Mouse (Mus musculus): ENCODE measurements at regions not wholly inside any gene's neighbourhood (a gene's known extent, or its start where the extent isn't known, plus 50 kb on each side); places are given as distances from the start of the nearest gene placed in this dataset.

DNA sequence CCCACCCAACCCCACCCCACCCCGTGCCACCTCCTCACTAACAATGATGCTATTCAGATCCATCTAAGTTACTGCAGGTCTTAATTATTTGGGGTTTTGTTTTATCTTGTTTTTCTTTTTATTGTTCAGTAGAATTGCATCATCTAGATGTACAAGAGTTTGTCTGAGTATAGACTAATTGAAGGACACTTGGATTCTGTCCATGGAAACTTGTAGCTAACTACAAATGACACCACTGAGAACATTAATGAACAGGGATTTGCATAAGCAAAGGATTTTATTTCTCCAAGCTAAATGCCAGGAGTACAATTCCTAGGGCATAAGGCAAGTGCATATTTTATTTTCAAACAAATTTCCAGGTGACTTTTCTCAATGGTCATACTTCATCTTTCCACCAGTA, 318.4 kb upstream of the Slc7a11 start:
- DNase-seq (ENCODE audit: low spot score): no peak
- WGBS: 0% methylated on average over 1 of the region's 1 CpGs
- H3K9me3 ChIP-seq (replicated peaks): no peaks in the 10 kb centered on the region

DNA sequence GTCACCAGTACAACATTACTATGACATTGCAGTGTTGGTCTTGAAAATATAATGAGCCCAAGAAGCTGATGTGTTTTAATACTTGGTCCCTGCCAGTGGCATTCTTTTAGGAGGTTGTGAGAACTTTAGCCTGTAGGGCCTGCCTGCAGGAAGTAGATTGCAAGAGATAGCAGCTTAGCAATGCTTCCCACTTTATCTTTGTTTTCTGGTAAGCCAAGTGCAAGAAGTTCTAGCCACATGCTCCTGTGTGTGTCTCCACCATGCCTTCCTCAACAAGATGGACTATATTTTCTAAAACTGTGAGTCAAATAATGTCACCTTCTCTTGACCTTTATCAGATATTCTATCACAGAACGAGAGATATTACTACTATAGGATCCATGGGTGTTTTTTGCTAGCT, 314.7 kb upstream of the Slc7a11 start:
- no peak overlapping the region for H3K27ac ChIP-seq (replicated peaks)
- DNase-seq (ENCODE audit: low spot score): no peak
- H3K4me3 ChIP-seq: no peak overlapping the region
- no peaks in the 10 kb centered on the region for H3K36me3 ChIP-seq
- 86% methylated on average over 1 of the region's 1 CpGs for WGBS
- H3K4me1 ChIP-seq: no peaks in the 10 kb centered on the region
- H3K27me3 ChIP-seq (ENCODE audit: low read depth, poor library complexity, severe bottlenecking): no peaks in the 10 kb centered on the region
- H3K9me3 ChIP-seq (replicated peaks): no peaks in the 10 kb centered on the region

More for the DNA sequence above, 318.4 kb upstream of the Slc7a11 start:
- Histone ChIP-seq H3K4me3 (no peak overlapping the region), H3K27me3 (ENCODE audit: low read depth, poor library complexity, severe bottlenecking) (no peaks in the 10 kb centered on the region), H3K36me3 (no peaks in the 10 kb centered on the region), H3K27ac (replicated peaks) (no peak overlapping the region), H3K4me1 (no peaks in the 10 kb centered on the region)

DNA sequence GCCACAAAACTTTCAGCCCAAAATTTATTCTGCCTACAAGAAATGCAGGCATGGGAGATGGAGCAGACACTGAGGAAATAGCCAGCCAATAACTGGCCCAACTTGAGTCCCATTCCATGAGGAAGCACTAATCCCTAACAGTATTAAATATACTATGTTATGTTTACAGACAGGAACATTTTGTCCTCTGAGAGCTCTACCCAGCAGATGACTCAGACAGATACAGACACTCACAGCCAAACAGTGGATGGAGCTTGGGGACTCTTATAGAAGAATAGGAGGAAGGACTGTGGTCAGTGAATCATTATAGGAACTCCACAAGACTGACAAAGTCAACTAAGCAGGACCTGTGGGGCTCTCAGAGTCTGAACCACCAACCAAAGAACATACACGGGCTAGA, 293.8 kb upstream of the Slc7a11 start:
- Histone ChIP-seq H3K4me3 (no peak overlapping the region), H3K27ac (replicated peaks) (no peak overlapping the region), H3K36me3 (no peaks in the 10 kb centered on the region), H3K4me1 (peaks cover 8% of the 10 kb centered on the region; the same call in 1 of the 2 replicates), H3K27me3 (ENCODE audit: low read depth, poor library complexity, severe bottlenecking) (no peaks in the 10 kb centered on the region), H3K9me3 (replicated peaks) (no peaks in the 10 kb centered on the region)
- no peak for DNase-seq (ENCODE audit: low spot score)
- 90% methylated on average over 1 of the region's 1 CpGs for WGBS

DNA sequence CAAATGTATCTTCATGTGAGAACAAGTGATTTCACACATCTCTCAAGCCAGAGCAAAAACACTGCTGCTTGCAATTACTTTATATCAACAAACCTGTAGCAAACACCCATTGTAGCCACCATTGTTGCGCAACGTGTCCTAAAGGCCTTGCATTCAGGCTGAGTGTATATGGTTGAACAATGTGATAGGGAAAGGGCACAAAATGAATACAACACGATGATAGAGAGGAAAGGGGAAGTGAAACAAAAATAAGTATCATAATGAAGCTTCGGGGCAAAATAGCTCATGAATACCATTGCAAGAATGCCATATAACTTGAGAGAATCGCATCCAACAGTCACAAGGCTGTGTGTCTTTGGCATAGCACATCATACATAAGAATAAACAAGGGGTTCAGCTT, 275.6 kb upstream of the Slc7a11 start:
- DNase-seq (ENCODE audit: low spot score): no peak
- Histone ChIP-seq H3K4me3 (no peak overlapping the region), H3K27me3 (ENCODE audit: low read depth, poor library complexity, severe bottlenecking) (no peaks in the 10 kb centered on the region), H3K9me3 (replicated peaks) (no peaks in the 10 kb centered on the region), H3K27ac (replicated peaks) (no peak overlapping the region), H3K4me1 (peaks cover 13% of the 10 kb centered on the region), H3K36me3 (no peaks in the 10 kb centered on the region)
- 89% methylated on average over 5 of the region's 5 CpGs for WGBS

DNA sequence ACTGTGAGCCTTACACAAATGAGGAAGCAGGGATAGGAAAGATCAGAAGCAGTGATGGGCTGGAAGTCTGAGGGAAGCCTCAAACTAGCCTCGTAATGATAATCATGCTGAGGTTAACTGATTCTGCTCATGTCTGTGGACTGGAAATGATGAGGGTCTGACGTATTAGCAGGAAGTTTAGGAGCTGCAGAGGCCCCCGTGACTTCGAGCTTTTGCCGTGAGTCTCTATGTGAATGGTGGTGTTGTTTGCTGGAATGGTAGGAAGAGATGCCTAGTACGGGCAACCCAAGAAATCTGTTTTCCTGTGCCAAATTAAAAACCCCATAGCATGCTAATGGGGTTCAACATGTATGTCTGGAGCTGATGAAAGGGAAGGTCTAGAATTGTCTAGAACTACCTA, 270.0 kb upstream of the Slc7a11 start:
- Histone ChIP-seq H3K4me3 (no peak overlapping the region), H3K4me1 (peaks cover 32% of the 10 kb centered on the region), H3K9me3 (replicated peaks) (no peaks in the 10 kb centered on the region), H3K27me3 (ENCODE audit: low read depth, poor library complexity, severe bottlenecking) (peaks cover 17% of the 10 kb centered on the region), H3K36me3 (no peaks in the 10 kb centered on the region), H3K27ac (replicated peaks) (no peak overlapping the region)
- 93% methylated on average over 6 of the region's 6 CpGs for WGBS
- DNase-seq (ENCODE audit: low spot score): no peak

DNA sequence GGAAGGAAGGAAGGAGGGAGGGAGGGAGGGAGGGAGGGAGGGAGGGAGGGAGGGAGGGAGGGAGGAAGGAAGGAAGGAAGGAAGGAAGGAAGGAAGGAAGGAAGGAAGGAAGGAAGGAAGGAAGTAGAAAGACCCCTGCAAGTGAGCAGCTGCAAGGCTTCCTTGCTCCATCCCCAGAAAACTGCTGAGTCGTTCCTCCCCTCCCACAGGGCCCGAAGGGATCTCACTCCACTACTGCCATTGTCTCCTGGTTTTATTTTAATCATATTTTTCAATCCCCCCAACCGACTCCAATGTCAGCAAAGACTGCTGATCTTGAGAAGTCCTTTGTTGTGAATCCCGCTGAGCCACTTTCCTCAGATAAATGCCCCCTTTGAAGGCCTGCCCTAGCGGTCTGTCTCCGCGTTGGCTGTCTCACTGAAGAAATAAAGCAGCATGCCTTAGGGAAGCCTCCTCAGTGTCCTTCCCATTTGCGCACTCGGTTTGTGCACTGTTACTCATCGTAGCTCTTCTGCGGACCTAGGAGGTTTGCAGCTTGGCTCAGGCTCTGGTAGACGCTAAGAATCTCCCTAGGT, 266.1 kb upstream of the Slc7a11 start:
- DNase-seq (ENCODE audit: low spot score): peak; percentile 35
- H3K27me3 ChIP-seq (ENCODE audit: low read depth, poor library complexity, severe bottlenecking): peaks cover 24% of the 10 kb centered on the region
- peak overlapping the region; percentile 7; the same call in 1 of the 2 replicates for H3K4me3 ChIP-seq
- H3K4me1 ChIP-seq: peaks cover 24% of the 10 kb centered on the region
- no peaks in the 10 kb centered on the region for H3K36me3 ChIP-seq
- H3K9me3 ChIP-seq (replicated peaks): no peaks in the 10 kb centered on the region
- H3K27ac ChIP-seq (replicated peaks): peak overlapping the region; percentile 61
- WGBS: 12% methylated on average over 12 of the region's 12 CpGs

DNA sequence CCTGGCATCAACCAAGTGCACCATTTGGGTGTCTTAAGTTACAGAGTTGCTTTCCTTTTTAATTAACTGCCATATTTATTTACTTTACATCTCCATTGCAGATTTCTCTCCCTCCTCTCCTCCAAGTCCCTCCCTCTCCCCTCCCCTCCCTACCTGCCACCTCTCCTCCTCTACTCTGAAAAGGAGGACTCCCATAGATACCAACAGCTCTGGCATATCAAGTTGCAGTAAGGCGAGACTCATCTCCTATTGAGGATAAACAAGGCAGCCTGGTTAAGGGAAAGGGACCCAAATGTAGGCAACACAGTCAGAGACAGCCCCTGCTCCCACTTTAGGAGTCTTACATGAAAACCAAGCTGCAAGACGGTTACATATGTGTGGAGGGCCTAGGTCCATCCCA, 263.3 kb upstream of the Slc7a11 start:
- 63% methylated on average over 2 of the region's 2 CpGs for WGBS
- H3K4me1 ChIP-seq: peaks cover 19% of the 10 kb centered on the region

DNA sequence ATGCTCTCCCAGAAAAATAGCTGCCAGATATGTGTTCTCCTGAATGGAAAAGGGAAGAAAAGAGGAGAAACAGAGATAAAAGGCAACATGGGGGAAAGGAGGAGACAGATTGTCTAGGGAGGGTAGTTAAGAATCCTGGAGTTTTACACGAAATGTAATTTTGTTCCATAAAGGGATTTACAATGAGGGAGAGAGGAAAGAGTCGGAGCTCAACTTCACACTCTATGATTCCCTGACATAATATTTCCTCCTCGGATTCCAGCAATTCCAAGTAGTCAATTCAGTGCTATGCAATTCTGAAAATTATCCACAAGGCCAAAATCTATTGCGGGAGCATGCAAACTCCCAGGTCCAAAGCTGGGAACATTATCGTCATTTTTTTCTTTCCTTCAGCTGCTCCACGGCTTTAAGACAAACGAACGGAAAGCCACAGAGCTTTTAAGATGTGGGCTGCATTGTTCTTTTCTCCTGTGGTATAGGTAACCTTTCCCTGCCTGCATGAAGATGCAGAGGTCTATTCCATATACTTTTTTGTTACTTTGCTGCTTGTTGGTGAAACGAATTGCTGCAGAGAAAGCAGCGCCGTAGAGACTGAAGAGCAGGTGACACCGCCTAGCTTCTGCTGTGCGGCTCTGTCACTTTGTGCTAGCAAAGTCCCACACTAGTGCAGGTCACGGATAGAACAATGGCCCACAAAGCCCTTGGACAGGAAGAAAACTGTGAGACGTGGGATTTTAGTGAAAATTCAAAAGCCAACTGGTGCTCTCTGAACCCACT, 251.7 kb upstream of the Slc7a11 start:
- Histone ChIP-seq H3K36me3 (no peaks in the 10 kb centered on the region), H3K27ac (replicated peaks) (no peak overlapping the region), H3K9me3 (replicated peaks) (no peaks in the 10 kb centered on the region), H3K27me3 (ENCODE audit: low read depth, poor library complexity, severe bottlenecking) (no peaks in the 10 kb centered on the region), H3K4me1 (peaks cover 14% of the 10 kb centered on the region; the same call in 1 of the 2 replicates), H3K4me3 (no peak overlapping the region)
- no peak for DNase-seq (ENCODE audit: low spot score)
- WGBS: 75% methylated on average over 15 of the region's 15 CpGs

More for the DNA sequence above, 263.3 kb upstream of the Slc7a11 start:
- no peak overlapping the region for H3K4me3 ChIP-seq
- no peak overlapping the region for H3K27ac ChIP-seq (replicated peaks)
- peaks cover 6% of the 10 kb centered on the region; the same call in 1 of the 2 replicates for H3K9me3 ChIP-seq (replicated peaks)
- no peak for DNase-seq (ENCODE audit: low spot score)
- peaks cover 16% of the 10 kb centered on the region; the same call in 1 of the 2 replicates for H3K27me3 ChIP-seq (ENCODE audit: low read depth, poor library complexity, severe bottlenecking)
- H3K36me3 ChIP-seq: no peaks in the 10 kb centered on the region

DNA sequence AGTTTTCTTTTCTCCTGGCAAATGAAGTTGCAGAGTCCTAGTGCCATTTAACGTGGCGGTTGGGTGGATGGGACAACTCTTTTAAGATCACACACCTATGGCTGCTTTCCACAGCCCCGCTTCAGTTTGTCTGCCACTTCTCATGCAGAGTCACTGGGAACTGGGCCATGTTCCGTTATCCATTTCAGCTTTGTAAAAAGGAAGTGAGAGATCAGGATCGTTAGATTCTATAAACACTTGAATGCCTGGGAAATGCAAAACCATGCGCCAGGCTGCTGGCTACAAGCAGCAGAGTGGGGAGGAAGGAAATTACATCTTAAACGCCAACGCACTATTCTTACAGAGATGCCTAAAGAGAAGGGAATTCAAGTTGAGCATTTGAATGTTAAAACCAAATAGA, 251.1 kb upstream of the Slc7a11 start:
- Histone ChIP-seq H3K27ac (replicated peaks) (no peak overlapping the region), H3K36me3 (no peaks in the 10 kb centered on the region), H3K4me3 (no peak overlapping the region), H3K9me3 (replicated peaks) (no peaks in the 10 kb centered on the region), H3K4me1 (peaks cover 14% of the 10 kb centered on the region; the same call in 1 of the 2 replicates), H3K27me3 (ENCODE audit: low read depth, poor library complexity, severe bottlenecking) (no peaks in the 10 kb centered on the region)
- DNase-seq (ENCODE audit: low spot score): no peak
- 71% methylated on average over 8 of the region's 8 CpGs for WGBS

DNA sequence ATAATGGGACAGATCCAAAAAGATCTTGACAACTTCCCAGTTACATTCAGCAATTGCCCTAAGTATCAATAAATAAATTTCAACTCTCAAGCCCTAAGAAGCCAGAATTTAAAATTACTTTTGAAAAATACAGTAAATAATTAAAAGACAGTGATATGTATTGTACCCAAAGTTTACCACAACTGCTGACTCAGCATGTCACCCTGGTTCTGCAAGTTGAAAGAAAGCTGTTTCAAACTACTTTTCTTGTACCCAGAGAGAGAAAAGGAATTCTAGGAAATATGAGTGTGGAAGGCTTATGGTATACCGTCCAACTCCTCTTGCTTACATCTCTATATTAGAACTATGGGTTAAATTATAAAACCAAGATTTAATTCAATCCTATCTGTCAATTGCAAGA, 248.9 kb upstream of the Slc7a11 start:
- WGBS: 95% methylated on average over 1 of the region's 1 CpGs
- no peak for DNase-seq (ENCODE audit: low spot score)
- Histone ChIP-seq H3K27ac (replicated peaks) (no peak overlapping the region), H3K9me3 (replicated peaks) (no peaks in the 10 kb centered on the region), H3K4me1 (peaks cover 20% of the 10 kb centered on the region), H3K36me3 (no peaks in the 10 kb centered on the region), H3K27me3 (ENCODE audit: low read depth, poor library complexity, severe bottlenecking) (no peaks in the 10 kb centered on the region), H3K4me3 (no peak overlapping the region)

DNA sequence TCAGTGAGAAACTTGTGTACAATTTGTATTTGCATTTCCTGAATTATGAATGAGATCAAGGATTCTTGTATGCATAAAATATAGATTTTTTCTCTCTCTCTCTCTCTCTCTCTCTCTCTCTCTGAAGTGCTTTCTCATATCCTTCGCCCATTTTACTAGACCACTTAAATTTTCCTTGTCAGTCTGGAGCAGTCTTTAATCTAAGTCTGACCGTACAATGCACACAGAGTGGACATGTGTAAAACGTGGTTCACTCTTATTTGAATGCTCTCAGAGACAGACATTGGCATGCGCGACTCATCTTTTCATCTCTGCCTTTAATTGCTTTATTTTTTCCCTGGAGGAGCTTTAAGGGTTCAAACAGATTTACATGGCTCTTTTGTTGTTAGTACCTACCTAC, 247.3 kb upstream of the Slc7a11 start:
- WGBS: 90% methylated on average over 5 of the region's 5 CpGs
- Histone ChIP-seq H3K9me3 (replicated peaks) (no peaks in the 10 kb centered on the region), H3K27me3 (ENCODE audit: low read depth, poor library complexity, severe bottlenecking) (no peaks in the 10 kb centered on the region), H3K27ac (replicated peaks) (no peak overlapping the region), H3K4me1 (peaks cover 20% of the 10 kb centered on the region), H3K36me3 (no peaks in the 10 kb centered on the region), H3K4me3 (no peak overlapping the region)
- no peak for DNase-seq (ENCODE audit: low spot score)

DNA sequence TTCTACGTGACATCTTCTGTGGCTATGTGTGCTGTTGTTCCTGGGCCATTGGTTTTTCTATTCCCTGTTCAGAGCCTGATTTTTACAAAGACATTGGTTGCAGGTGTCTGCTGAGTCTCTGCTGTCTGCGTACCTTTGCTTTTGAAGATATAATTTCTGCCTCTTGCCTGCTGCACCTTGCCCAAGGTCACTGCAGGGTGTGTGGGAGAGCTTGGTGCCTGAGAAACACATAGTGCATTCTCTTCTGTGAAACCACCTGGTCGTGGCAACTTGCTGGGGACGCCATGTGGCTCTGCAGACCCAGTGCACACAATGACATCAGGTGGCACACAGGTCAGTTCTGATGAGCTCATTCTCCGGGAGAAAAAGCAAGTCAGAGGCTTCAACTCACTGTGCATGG, 246.0 kb upstream of the Slc7a11 start:
- 91% methylated on average over 5 of the region's 5 CpGs for WGBS
- Histone ChIP-seq H3K36me3 (no peaks in the 10 kb centered on the region), H3K4me3 (no peak overlapping the region), H3K27ac (replicated peaks) (no peak overlapping the region), H3K9me3 (replicated peaks) (no peaks in the 10 kb centered on the region), H3K4me1 (peaks cover 6% of the 10 kb centered on the region; the same call in 1 of the 2 replicates), H3K27me3 (ENCODE audit: low read depth, poor library complexity, severe bottlenecking) (no peaks in the 10 kb centered on the region)
- no peak for DNase-seq (ENCODE audit: low spot score)

DNA sequence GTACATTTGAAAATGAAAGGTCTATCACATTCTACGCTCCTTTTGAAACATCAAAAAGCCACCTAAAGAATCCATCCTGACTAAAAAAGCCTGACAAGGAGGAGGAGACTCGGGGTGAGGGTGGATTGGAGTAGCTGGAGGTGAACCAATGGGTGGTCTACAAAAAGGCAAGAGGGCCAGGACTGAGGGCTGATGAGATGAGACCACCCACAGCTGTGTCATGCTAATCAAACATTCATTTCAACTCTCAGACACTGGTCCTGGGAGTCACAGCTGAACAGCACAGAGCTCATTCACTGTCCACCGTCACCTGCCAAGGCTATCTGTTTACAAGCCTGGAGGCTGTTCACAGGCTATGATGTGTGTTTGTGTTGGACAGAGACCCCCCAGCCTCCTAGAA, 244.3 kb upstream of the Slc7a11 start:
- no peak overlapping the region for H3K4me3 ChIP-seq
- no peak overlapping the region for H3K27ac ChIP-seq (replicated peaks)
- no peaks in the 10 kb centered on the region for H3K9me3 ChIP-seq (replicated peaks)
- no peak for DNase-seq (ENCODE audit: low spot score)
- no peaks in the 10 kb centered on the region for H3K36me3 ChIP-seq
- 66% methylated on average over 3 of the region's 3 CpGs for WGBS
- H3K4me1 ChIP-seq: peaks cover 6% of the 10 kb centered on the region; the same call in 1 of the 2 replicates
- no peaks in the 10 kb centered on the region for H3K27me3 ChIP-seq (ENCODE audit: low read depth, poor library complexity, severe bottlenecking)

Data from midbrain, embryonic 10.5 days (tissue).